Mouse (Mus musculus): ENCODE results near the gene Mfap3. TPM values are rescaled to one million over a fixed set of nuclear protein-coding genes. Genes with fewer than 3 reads are reported as not detected.
"Not testable (repeated sequence)": the region's sequence is repeated elsewhere in the genome, so short reads cannot be mapped to it uniquely, and the experiment has no call there.

Gene Mfap3
- polyA plus RNA-seq, 2 experiments = 5.4 to 11.7 TPM

DNA sequence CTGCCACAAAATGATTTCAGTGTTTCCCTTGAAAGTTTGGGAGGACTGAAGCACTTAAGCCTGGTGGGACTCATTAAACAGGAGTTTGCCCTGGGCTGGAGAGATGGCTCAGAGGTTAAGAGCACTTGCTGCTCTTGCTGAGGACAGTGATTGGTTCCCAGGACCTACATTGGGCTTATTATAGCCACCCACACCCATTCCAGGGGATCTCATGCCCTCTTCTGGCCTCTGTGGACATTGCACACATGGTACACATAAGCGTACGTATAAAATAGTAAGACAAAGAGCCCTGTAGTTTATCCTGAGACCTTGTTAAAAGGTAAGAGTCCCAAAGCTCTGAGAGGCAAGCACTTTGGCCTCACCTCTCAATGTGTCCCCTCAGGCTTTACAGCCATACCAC, 31.8 kb downstream of the Mfap3 start:
- 85% methylated on average over 2 of the region's 2 CpGs for WGBS (ENCODE audit: insufficient replicate concordance)
- ATAC-seq (ENCODE audit: insufficient read depth) (no peak), DNase-seq (ENCODE audit: low read depth in 3 of 3, low spot score in 3 of 3) (no peak)
- Histone ChIP-seq H3K9me3 (ENCODE audit: control insufficient read depth, low read length) (no peaks in the 10 kb centered on the region), H3K4me3 (ENCODE audit: insufficient read depth in 1 of 2, low read depth in 2 of 2, low read length in 2 of 2) (no peak overlapping the region), H3K27me3 (ENCODE audit: control insufficient read depth, insufficient read depth, low read length) (no peaks in the 10 kb centered on the region), H3K9ac (replicated peaks) (no peak overlapping the region), H3K27ac (no peak overlapping the region), H3K4me1 (replicated peaks; ENCODE audit: control insufficient read depth in 2 of 2, insufficient read depth in 2 of 2, low read length in 1 of 2) (no peaks in the 10 kb centered on the region; a peak in 1 of 4 replicates), H3K4me2 (ENCODE audit: low read depth) (no peak overlapping the region), H3K36me3 (replicated peaks; ENCODE audit: control insufficient read depth, insufficient read depth, low read depth) (no peaks in the 10 kb centered on the region)
- TF ChIP-seq CTCF (IDR thresholded peaks at IDR 0.05; ENCODE audit: low read depth) (no peak), EP300 (IDR thresholded peaks at IDR 0.05; ENCODE audit: low read depth) (no peak)

DNA sequence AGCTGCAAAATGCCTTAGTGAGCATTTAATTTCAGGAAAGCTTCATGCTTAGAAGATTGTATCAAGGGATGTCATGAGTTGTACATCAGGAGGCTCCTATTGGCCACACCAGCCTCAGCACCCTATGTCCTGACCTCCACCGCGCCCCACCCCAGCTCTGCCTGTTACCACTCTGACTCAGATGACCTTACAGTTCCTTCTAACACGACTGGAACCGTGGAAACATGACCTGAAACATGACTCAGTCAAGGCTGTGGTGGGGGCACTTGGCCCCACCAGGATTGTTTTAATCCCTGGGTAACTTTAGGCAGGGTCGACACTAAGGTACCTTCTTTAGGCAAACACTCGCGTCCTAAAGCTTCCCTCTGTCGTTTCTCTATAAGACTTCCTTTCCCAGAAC, 32.6 kb downstream of the Mfap3 start:
- Histone ChIP-seq H3K4me3 (ENCODE audit: insufficient read depth in 1 of 2, low read depth in 2 of 2, low read length in 2 of 2) (no peak overlapping the region), H3K27me3 (ENCODE audit: control insufficient read depth, insufficient read depth, low read length) (no peaks in the 10 kb centered on the region), H3K9me3 (ENCODE audit: control insufficient read depth, low read length) (no peaks in the 10 kb centered on the region), H3K9ac (replicated peaks) (no peak overlapping the region), H3K4me2 (ENCODE audit: low read depth) (no peak overlapping the region), H3K27ac (no peak overlapping the region), H3K36me3 (replicated peaks; ENCODE audit: control insufficient read depth, insufficient read depth, low read depth) (no peaks in the 10 kb centered on the region), H3K4me1 (replicated peaks; ENCODE audit: control insufficient read depth in 2 of 2, insufficient read depth in 2 of 2, low read length in 1 of 2) (no peaks in the 10 kb centered on the region; a peak in 1 of 4 replicates)
- no peak for DNase-seq (ENCODE audit: low read depth in 3 of 3, low spot score in 3 of 3)
- WGBS (ENCODE audit: insufficient replicate concordance) = 66% methylated on average over 8 of the region's 8 CpGs
- TF ChIP-seq EP300 (IDR thresholded peaks at IDR 0.05; ENCODE audit: low read depth) = no peak
- no peak for TF ChIP-seq CTCF (IDR thresholded peaks at IDR 0.05; ENCODE audit: low read depth)
- ATAC-seq (ENCODE audit: insufficient read depth) = no peak

DNA sequence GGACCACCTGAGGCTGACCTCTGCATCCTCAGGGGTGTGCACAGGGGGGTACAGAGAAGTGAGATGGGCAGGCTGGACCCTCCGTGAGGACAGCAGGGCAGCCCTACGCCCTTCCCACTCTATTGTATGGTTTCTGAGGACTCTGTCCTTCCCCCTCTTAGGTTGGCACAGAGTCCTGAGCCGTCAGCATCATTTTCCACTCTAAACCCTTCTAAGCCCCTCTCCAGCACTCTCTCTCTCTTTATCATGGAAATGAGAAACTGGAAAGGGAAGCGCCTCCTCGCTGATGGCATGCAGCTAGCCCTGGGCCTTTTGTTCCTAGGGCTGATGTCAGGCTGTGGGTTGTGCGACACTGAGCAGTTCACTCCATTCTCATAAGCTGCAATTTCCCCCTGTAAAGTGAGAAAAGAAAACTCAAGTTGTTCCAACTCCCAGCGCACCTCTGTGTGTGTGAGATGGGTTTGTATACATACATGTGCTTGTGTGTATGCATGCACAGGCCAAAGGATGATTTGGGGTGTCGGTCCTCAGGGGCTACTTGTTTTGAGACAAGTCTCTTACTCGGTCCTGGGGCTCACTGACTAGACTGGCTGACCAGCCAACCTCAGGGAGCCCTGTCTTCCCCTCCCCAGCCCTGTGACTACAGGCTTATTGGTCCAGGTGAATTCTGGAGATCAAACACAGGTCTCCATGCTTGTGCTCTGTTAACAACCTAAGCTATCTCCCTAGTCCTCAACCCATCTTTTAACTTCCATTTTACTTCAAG, 34.7 kb downstream of the Mfap3 start:
- H3K9me3 ChIP-seq (ENCODE audit: control insufficient read depth, low read length) = no peaks in the 10 kb centered on the region
- H3K27ac ChIP-seq = no peak overlapping the region
- 56% methylated on average over 9 of the region's 9 CpGs for WGBS (ENCODE audit: insufficient replicate concordance)
- no peaks in the 10 kb centered on the region for H3K36me3 ChIP-seq (replicated peaks; ENCODE audit: control insufficient read depth, insufficient read depth, low read depth)
- no peaks in the 10 kb centered on the region for H3K27me3 ChIP-seq (ENCODE audit: control insufficient read depth, insufficient read depth, low read length)
- H3K4me2 ChIP-seq (ENCODE audit: low read depth) = no peak overlapping the region
- no peak for DNase-seq (ENCODE audit: low read depth in 3 of 3, low spot score in 3 of 3)
- H3K4me1 ChIP-seq (replicated peaks; ENCODE audit: control insufficient read depth in 2 of 2, insufficient read depth in 2 of 2, low read length in 1 of 2) = no peaks in the 10 kb centered on the region
- no peak for ATAC-seq (ENCODE audit: insufficient read depth)
- H3K9ac ChIP-seq (replicated peaks) = no peak overlapping the region
- TF ChIP-seq CTCF (IDR thresholded peaks at IDR 0.05; ENCODE audit: low read depth) = no peak
- TF ChIP-seq EP300 (IDR thresholded peaks at IDR 0.05; ENCODE audit: low read depth) = no peak
- H3K4me3 ChIP-seq (ENCODE audit: insufficient read depth in 1 of 2, low read depth in 2 of 2, low read length in 2 of 2) = no peak overlapping the region

DNA sequence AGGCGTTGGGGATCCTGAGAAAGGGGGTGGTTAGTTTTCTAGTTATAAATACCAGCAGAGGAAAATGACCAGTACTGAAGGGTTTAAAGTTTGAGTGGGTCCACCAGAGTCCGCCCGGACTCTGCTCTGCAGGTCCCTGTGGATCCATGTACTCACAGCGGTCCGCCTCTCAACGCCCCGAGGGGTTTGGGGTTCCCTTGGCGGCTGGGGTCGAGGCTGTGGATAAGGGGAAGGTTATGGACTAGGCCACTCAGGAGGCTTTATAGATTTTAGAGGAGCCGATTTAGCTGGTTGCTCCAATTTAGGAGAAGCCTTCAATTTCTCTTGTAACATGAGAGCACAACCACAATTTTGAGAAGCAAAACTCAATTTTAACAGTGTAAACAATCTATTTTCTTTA, 39.5 kb downstream of the Mfap3 start:
- not testable (repeated sequence) for ATAC-seq (ENCODE audit: insufficient read depth); DNase-seq (ENCODE audit: low read depth in 3 of 3, low spot score in 3 of 3)
- WGBS (ENCODE audit: insufficient replicate concordance) = 77% methylated on average over 9 of the region's 10 CpGs

DNA sequence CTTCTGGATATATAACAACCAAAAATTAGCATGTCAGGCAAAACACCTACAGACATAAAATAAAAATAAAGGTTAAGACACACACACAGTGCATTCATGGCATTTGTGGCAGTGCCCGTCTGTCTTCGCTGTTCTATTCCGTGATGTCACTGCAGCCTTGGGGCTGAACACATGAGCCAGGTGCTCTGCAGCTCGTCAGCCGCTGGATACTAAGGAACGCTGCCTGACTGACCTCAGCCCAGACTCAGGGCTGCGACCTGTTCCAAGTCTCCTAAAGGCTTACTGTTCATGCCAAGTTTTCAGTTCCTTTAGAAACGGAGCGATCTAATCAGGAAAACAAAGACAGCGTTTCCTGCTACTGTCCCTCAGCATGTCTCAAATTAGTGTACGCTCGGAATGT, 46.1 kb downstream of the Mfap3 start:
- Histone ChIP-seq H3K9ac (replicated peaks) (no peak overlapping the region), H3K36me3 (replicated peaks; ENCODE audit: control insufficient read depth, insufficient read depth, low read depth) (no peaks in the 10 kb centered on the region), H3K27me3 (ENCODE audit: control insufficient read depth, insufficient read depth, low read length) (no peaks in the 10 kb centered on the region), H3K4me3 (ENCODE audit: insufficient read depth in 1 of 2, low read depth in 2 of 2, low read length in 2 of 2) (no peak overlapping the region), H3K27ac (no peak overlapping the region), H3K4me1 (replicated peaks; ENCODE audit: control insufficient read depth in 2 of 2, insufficient read depth in 2 of 2, low read length in 1 of 2) (no peaks in the 10 kb centered on the region), H3K9me3 (ENCODE audit: control insufficient read depth, low read length) (no peaks in the 10 kb centered on the region), H3K4me2 (ENCODE audit: low read depth) (no peak overlapping the region)
- DNase-seq (ENCODE audit: low read depth in 3 of 3, low spot score in 3 of 3) = no peak
- ATAC-seq (ENCODE audit: insufficient read depth) = no peak
- WGBS (ENCODE audit: insufficient replicate concordance) = 62% methylated on average over 12 of the region's 12 CpGs
- TF ChIP-seq CTCF (IDR thresholded peaks at IDR 0.05; ENCODE audit: low read depth) (no peak), EP300 (IDR thresholded peaks at IDR 0.05; ENCODE audit: low read depth) (no peak)

More for the DNA sequence above, 39.5 kb downstream of the Mfap3 start:
- H3K9ac ChIP-seq (replicated peaks); H3K9me3 ChIP-seq (ENCODE audit: control insufficient read depth, low read length); H3K4me2 ChIP-seq (ENCODE audit: low read depth); H3K36me3 ChIP-seq (replicated peaks; ENCODE audit: control insufficient read depth, insufficient read depth, low read depth); H3K27me3 ChIP-seq (ENCODE audit: control insufficient read depth, insufficient read depth, low read length); H3K27ac ChIP-seq; H3K4me3 ChIP-seq (ENCODE audit: insufficient read depth in 1 of 2, low read depth in 2 of 2, low read length in 2 of 2); H3K4me1 ChIP-seq (replicated peaks; ENCODE audit: control insufficient read depth in 2 of 2, insufficient read depth in 2 of 2, low read length in 1 of 2): not testable (repeated sequence)

Measured in liver, embryonic 14.5 days (tissue).